Mouse (Mus musculus) MEL (cell line): ENCODE data around the gene Cntn1.

Experiments used
- CHD2 ChIP-seq: IDR thresholded peaks from 2 replicates; pipeline ENCODE4 v1.6.1; 2011; ENCODE audit warnings: low read length, improper control_type of control experiment
- CTCF ChIP-seq, 3 experiments: IDR thresholded peaks in 2 of 3; conservative IDR thresholded peaks in 1 of 3; 2 replicates each; pipeline ENCODE4 v1.5.1; 2011 to 2012; ENCODE audit warnings: low read length in 3 of 3, low read depth in 2 of 3, mild to moderate bottlenecking in 2 of 3, improper control_type of control experiment in 1 of 3, inconsistent platforms in 1 of 3, mixed read lengths in 1 of 3, moderate library complexity in 1 of 3; ENCODE audit not compliant: control insufficient read depth in 1 of 3, insufficient read depth in 1 of 3, poor library complexity in 1 of 3, severe bottlenecking in 1 of 3
- GABPA ChIP-seq: IDR thresholded peaks from 2 replicates; pipeline ENCODE4 v1.6.1; 2012; ENCODE audit warnings: low read depth, mild to moderate bottlenecking, inconsistent platforms, low read length, improper control_type of control experiment, moderate library complexity
- KAT2A ChIP-seq: conservative IDR thresholded peaks from 2 replicates; pipeline ENCODE4 v1.6.1; 2012; ENCODE audit warnings: low read depth, low read length, improper control_type of control experiment, inconsistent platforms
- NELFE ChIP-seq: IDR thresholded peaks from 2 replicates; pipeline ENCODE4 v1.6.1; 2011; ENCODE audit warnings: low read depth, low read length, improper control_type of control experiment
- POLR2A ChIP-seq, 2 experiments: IDR thresholded peaks; 2 replicates each; pipeline ENCODE4 v1.6.1; 2011 to 2012; ENCODE audit warnings: low read length in 2 of 2, mild to moderate bottlenecking in 2 of 2, control low read depth in 1 of 2, improper control_type of control experiment in 1 of 2, low read depth in 1 of 2, moderate library complexity in 1 of 2; ENCODE audit not compliant: control insufficient read depth in 1 of 2, insufficient read depth in 1 of 2, poor library complexity in 1 of 2
- TBP ChIP-seq: IDR thresholded peaks from 2 replicates; pipeline ENCODE4 v1.8.0; 2011; ENCODE audit warnings: low read depth, low read length, improper control_type of control experiment
- USF1 ChIP-seq: IDR thresholded peaks from 2 replicates; pipeline ENCODE4 v1.6.1; 2014; ENCODE audit warnings: low read depth, mild to moderate bottlenecking, inconsistent platforms, low read length, improper control_type of control experiment, moderate library complexity

GRCm38 (mm10) chr15:92052133-92052463 lies 1.1 kb downstream of the Cntn1 start:
- TF ChIP-seq POLR2A (IDR thresholded peaks at IDR 0.05; ENCODE audit: control insufficient read depth in 1 of 2, insufficient read depth in 1 of 2, low read depth in 1 of 2, low read length in 2 of 2, poor library complexity in 1 of 2) (no peak), NELFE (no peak), CHD2 (no peak), USF1 (no peak), KAT2A (no peak), CTCF (IDR thresholded peaks at IDR 0.05 in 2 of 3, conservative IDR thresholded peaks at IDR 0.05 in 1 of 3; ENCODE audit: control insufficient read depth in 1 of 3, insufficient read depth in 1 of 3, low read depth in 2 of 3, low read length in 3 of 3, poor library complexity in 1 of 3, severe bottlenecking in 1 of 3) (no peak), GABPA (no peak), TBP (no peak)
